Mouse (Mus musculus) CH12.LX (cell line): ENCODE measurements around the gene Fasn. TPM values are rescaled to one million over a fixed set of nuclear protein-coding genes. Genes with fewer than 3 reads are reported as not detected.

Experiments used
- DNase-seq: peaks from one replicate; pipeline ENCODE4 v3.0.0-alpha.2; 2013; ENCODE audit errors: extremely low read depth
- H3K27ac ChIP-seq: 2 replicates; pipeline ENCODE4 v1.5.1; 2012; ENCODE audit warnings: low read depth, mild to moderate bottlenecking, control low read depth, moderate library complexity; ENCODE audit not compliant: insufficient read depth
- H3K27me3 ChIP-seq: replicated peaks from 2 replicates; pipeline ENCODE3; 2012; ENCODE audit warnings: inconsistent platforms
- H3K36me3 ChIP-seq, 2 experiments: replicated peaks in 1 of 2; 2 replicates each; pipeline versions ENCODE3 to v1.6.1; 2012; ENCODE audit warnings: inconsistent platforms in 1 of 2, low read length in 1 of 2, mild to moderate bottlenecking in 1 of 2, mixed read lengths in 1 of 2, moderate library complexity in 1 of 2; ENCODE audit not compliant: control insufficient read depth in 1 of 2, insufficient read depth in 1 of 2
- H3K4me1 ChIP-seq, 2 experiments: 2 replicates each; pipeline ENCODE4 v1.6.1; 2012; ENCODE audit warnings: inconsistent platforms in 1 of 2, moderate library complexity in 1 of 2; ENCODE audit not compliant: insufficient read depth in 2 of 2, control insufficient read depth in 1 of 2
- H3K4me2 ChIP-seq: 2 replicates; pipeline ENCODE4 v1.6.1; 2012; ENCODE audit warnings: low read depth, mild to moderate bottlenecking, control low read depth; ENCODE audit not compliant: poor library complexity, insufficient read depth, severe bottlenecking
- H3K4me3 ChIP-seq, 3 experiments: fragments of 150-350 bp in 1 of 3; sonication (generic) in 1 of 3; replicated peaks in 1 of 3; 2 replicates each; pipeline versions ENCODE3 to v1.5.1; 2011 to 2012; ENCODE audit warnings: low read depth in 2 of 3, low read length in 2 of 3, mild to moderate bottlenecking in 2 of 3, moderate library complexity in 2 of 3, control low read depth in 1 of 3, improper control_type of control experiment in 1 of 3, inconsistent platforms in 1 of 3, mixed read lengths in 1 of 3; ENCODE audit not compliant: poor library complexity in 1 of 3
- H3K79me2 ChIP-seq: replicated peaks from 2 replicates; pipeline ENCODE4 v1.6.1; 2012; ENCODE audit warnings: mild to moderate bottlenecking, moderate library complexity; ENCODE audit not compliant: control insufficient read depth, poor library complexity, insufficient read depth, severe bottlenecking; ENCODE audit errors: extremely low read depth
- H3K9ac ChIP-seq: 2 replicates; pipeline ENCODE4 v1.6.1; 2012; ENCODE audit warnings: low read depth, mild to moderate bottlenecking, control low read depth, moderate library complexity; ENCODE audit not compliant: insufficient read depth
- H3K9me3 ChIP-seq: replicated peaks from 2 replicates; pipeline ENCODE3; 2012; ENCODE audit warnings: low read length, inconsistent platforms, mixed read lengths
- BHLHE40 ChIP-seq: IDR thresholded peaks from 2 replicates; pipeline ENCODE4 v1.6.1; 2011; ENCODE audit warnings: mild to moderate bottlenecking, low read depth, low read length, improper control_type of control experiment
- CTCF ChIP-seq, 2 experiments: IDR thresholded peaks in 1 of 2; conservative IDR thresholded peaks in 1 of 2; 2 replicates each; pipeline ENCODE4 v1.5.1; 2011 to 2012; ENCODE audit warnings: low read depth in 2 of 2, low read length in 2 of 2, improper control_type of control experiment in 1 of 2, inconsistent platforms in 1 of 2, mild to moderate bottlenecking in 1 of 2, moderate library complexity in 1 of 2
- E2F4 ChIP-seq: IDR thresholded peaks from 2 replicates; pipeline ENCODE4 v1.6.1; 2011; ENCODE audit warnings: low read depth, low read length, improper control_type of control experiment; ENCODE audit not compliant: insufficient replicate concordance
- ETS1 ChIP-seq: conservative IDR thresholded peaks from 2 replicates; pipeline ENCODE4 v1.6.1; 2012; ENCODE audit warnings: low read depth, mild to moderate bottlenecking, inconsistent platforms, low read length, improper control_type of control experiment, moderate library complexity
- HCFC1 ChIP-seq: IDR thresholded peaks from 2 replicates; pipeline ENCODE4 v1.6.1; 2012; ENCODE audit warnings: low read depth, mild to moderate bottlenecking, inconsistent platforms, low read length, improper control_type of control experiment
- JUN ChIP-seq: IDR thresholded peaks from 2 replicates; pipeline ENCODE4 v1.6.1; 2011; ENCODE audit warnings: low read depth, mild to moderate bottlenecking, low read length, improper control_type of control experiment, moderate library complexity; ENCODE audit not compliant: insufficient read depth
- KAT2A ChIP-seq: IDR thresholded peaks from 2 replicates; pipeline ENCODE4 v1.6.1; 2012; ENCODE audit warnings: low read length, improper control_type of control experiment, inconsistent platforms; ENCODE audit not compliant: insufficient replicate concordance
- MAFK ChIP-seq: IDR thresholded peaks from 2 replicates; pipeline ENCODE4 v1.6.1; 2011; ENCODE audit warnings: low read length, improper control_type of control experiment; ENCODE audit not compliant: insufficient replicate concordance
- MEF2A ChIP-seq: IDR thresholded peaks from 2 replicates; pipeline ENCODE4 v1.6.1; 2014; ENCODE audit warnings: low read depth, mild to moderate bottlenecking, inconsistent platforms, low read length, improper control_type of control experiment, borderline replicate concordance
- POLR2A ChIP-seq: IDR thresholded peaks from 2 replicates; pipeline ENCODE4 v1.6.1; 2011; ENCODE audit warnings: low read depth, mild to moderate bottlenecking, improper control_type of control experiment, low read length
- SIN3A ChIP-seq: IDR thresholded peaks from 2 replicates; pipeline ENCODE4 v1.6.1; 2012; ENCODE audit warnings: low read length, improper control_type of control experiment, inconsistent platforms
- TCF12 ChIP-seq: IDR thresholded peaks from 2 replicates; pipeline ENCODE4 v1.6.1; 2014; ENCODE audit warnings: low read depth, mild to moderate bottlenecking, inconsistent platforms, low read length, improper control_type of control experiment
- USF2 ChIP-seq: conservative IDR thresholded peaks from 2 replicates; pipeline ENCODE4 v1.6.1; 2011; ENCODE audit warnings: low read depth, low read length, improper control_type of control experiment
- ZMIZ1 ChIP-seq: IDR thresholded peaks from 2 replicates; pipeline ENCODE4 v1.6.1; 2012; ENCODE audit warnings: low read depth, mild to moderate bottlenecking, inconsistent platforms, low read length, improper control_type of control experiment
- dilution Hi-C: fragments of 300-500 bp; cut with MboI; formaldehyde crosslinking; loops from 2 replicates; pipeline ENCODE4 v1.14.3; 2020; ENCODE audit warnings: low sequenced_read_pairs; ENCODE audit not compliant: extremely low pct_unique_long_range_greater_than_20kb, extremely low pct_ligation_motif_present
- in situ Hi-C: fragments of 300-500 bp; cut with MboI; formaldehyde crosslinking; loops from 3 replicates; pipeline ENCODE4 v1.14.3; 2019; ENCODE audit warnings: low sequenced_read_pairs, low pct_ligation_motif_present, low pct_unique_long_range_greater_than_20kb, mixed read lengths
- polyA plus RNA-seq: library from polyadenylated mRNA; unstranded; fragments of >175 nt; gene quantifications from 2 replicates; pipeline ENCODE4 v1.2.1, GENCODE M21; 2012; ENCODE audit warnings: low read depth; ENCODE audit not compliant: insufficient read length
- total RNA-seq, 2 experiments: library from RNA; depleted of rRNA; stranded (reverse); fragments of 300-350 nt in 1 of 2; fragments of >200 nt in 1 of 2; gene quantifications; 2 replicates each; pipeline ENCODE4 v1.2.3; 2012 to 2014

Gene Fasn
- total and polyA plus RNA-seq, 3 experiments: 116 to 300 (median 186) TPM

- H3K4me2 ChIP-seq: peak overlapping the region; percentile 83
- peak; percentile 43 for DNase-seq
- in situ Hi-C loops: loop anchor here (5.0 kb wide), 1 partner anchor 64 kb away; no protein-coding TSS in a partner anchor
- peak overlapping the region; percentile 80 for H3K9ac ChIP-seq
- H3K36me3 ChIP-seq: peaks cover 36 to 50% of the 10 kb centered on the region in 2 experiments
- dilution Hi-C loops: no loop called here
- H3K27me3 ChIP-seq: no peaks in the 10 kb centered on the region
- H3K9me3 ChIP-seq: no peaks in the 10 kb centered on the region
- H3K4me3 ChIP-seq: peak overlapping the region; percentile 75 to 97 (median 89)
- H3K4me1 ChIP-seq: peaks cover 26 to 50% of the 10 kb centered on the region in 2 experiments
- peak overlapping the region; percentile 50 for H3K27ac ChIP-seq
- no peak for TF ChIP-seq HCFC1
- TF ChIP-seq SIN3A: peak; percentile 49
- H3K79me2 ChIP-seq: peaks cover 33% of the 10 kb centered on the region
These were observed 1.4 kb downstream of the Fasn start for GRCm38 (mm10) chr11:120822831-120823550.

- in situ Hi-C loops (loop anchor here (5.0 kb wide), 1 partner anchor 65 kb away; no protein-coding TSS in a partner anchor), dilution Hi-C loops (no loop called here)
- H3K4me3 ChIP-seq: peak overlapping the region; percentile 75 to 97 (median 89)
- no peak for DNase-seq
- H3K4me2 ChIP-seq: peak overlapping the region; percentile 83
- H3K9me3 ChIP-seq: no peaks in the 10 kb centered on the region
- H3K79me2 ChIP-seq: peaks cover 33% of the 10 kb centered on the region
- H3K4me1 ChIP-seq: peaks cover 23 to 45% of the 10 kb centered on the region in 2 experiments
- H3K9ac ChIP-seq: peak overlapping the region; percentile 80
- no peaks in the 10 kb centered on the region for H3K27me3 ChIP-seq
- peaks cover 43 to 57% of the 10 kb centered on the region in 2 experiments for H3K36me3 ChIP-seq
- TF ChIP-seq HCFC1 (no peak), MAFK (no peak), BHLHE40 (no peak), TCF12 (no peak), CTCF (conservative IDR thresholded peaks at IDR 0.05 in 1 of 2, IDR thresholded peaks at IDR 0.05 in 1 of 2; ENCODE audit: low read depth in 2 of 2, low read length in 2 of 2) (no peak), JUN (no peak), ZMIZ1 (no peak), ETS1 (no peak), SIN3A (no peak), MEF2A (no peak), USF2 (no peak), POLR2A (no peak; the same call in 1 of the 2 replicates), E2F4 (no peak), KAT2A (no peak)
- H3K27ac ChIP-seq: no peak overlapping the region
These were observed 2.0 kb downstream of the Fasn start for GRCm38 (mm10) chr11:120822321-120822720.
